In the genomic region with DNA sequence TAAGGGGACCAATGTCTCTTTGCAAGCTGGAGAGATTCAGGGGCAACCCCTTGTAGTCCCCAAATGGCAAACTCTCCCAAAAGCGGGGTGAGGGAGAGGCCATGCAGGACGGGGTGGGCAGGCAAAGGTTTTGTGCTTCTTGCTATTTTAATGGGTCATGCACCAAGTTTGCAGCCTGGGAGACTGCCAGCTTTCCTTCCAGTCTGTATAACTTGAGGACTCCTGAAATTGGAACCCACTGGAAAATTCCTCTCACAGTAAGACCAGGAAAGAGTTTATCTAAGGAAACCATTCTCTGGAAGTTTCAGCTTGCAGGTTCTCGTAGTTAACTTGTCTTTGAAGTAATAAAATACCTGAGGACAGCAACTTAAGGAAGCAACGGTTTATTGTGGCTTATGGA, we compare ENCODE assay signal across 16 mouse cellular contexts.
"Had no signal": no experiment of that assay in that cellular context is flagged by ENCODE, and none has a peak within 500 bp of the region (broad histone marks: within the 10 kb centered on the region; RNA-seq: fewer than 3 reads in every experiment).

No protein-coding gene starts in this region.

- H3K27me3 ChIP-seq: neural tube, embryonic 13.5 days had no signal

- H3K9ac ChIP-seq: lung, embryonic 14.5 days; midbrain, embryonic 12.5 days; neural tube, embryonic 13.5 days; neural tube, embryonic 15.5 days had no signal

- H3K27ac ChIP-seq: midbrain, embryonic 10.5 days; midbrain, embryonic 12.5 days; neural tube, embryonic 13.5 days; neural tube, embryonic 15.5 days had no signal

- H3K9me3 ChIP-seq: midbrain, embryonic 10.5 days; midbrain, embryonic 12.5 days; neural tube, embryonic 13.5 days; neural tube, embryonic 15.5 days had no signal

- H3K4me2 ChIP-seq: lung, embryonic 14.5 days; midbrain, embryonic 12.5 days; neural tube, embryonic 13.5 days; neural tube, embryonic 15.5 days had no signal

- DNase-seq: lung, adult 18-20 months; lung, embryonic 14.5 days; lung, postnatal 10 days; lung, postnatal 4 days; midbrain, embryonic 14.5 days; right cerebral cortex, adult 18-20 months; spleen, adult 18-20 months; thymus, adult 18-20 months; thymus, postnatal 14 days; thymus, postnatal 36 days had no signal

- H3K36me3 ChIP-seq: midbrain, embryonic 10.5 days; midbrain, embryonic 12.5 days; neural tube, embryonic 13.5 days; neural tube, embryonic 15.5 days had no signal

- H3K4me3 ChIP-seq: midbrain, embryonic 10.5 days; midbrain, embryonic 12.5 days; myocyte; neural tube, embryonic 13.5 days; neural tube, embryonic 15.5 days had no signal

- ATAC-seq: midbrain, embryonic 16.5 days had no signal
